Mouse (Mus musculus) ovary, adult 2 months (tissue): Measurements from ENCODE around the gene C1qc. TPM values are rescaled to one million over a fixed set of nuclear protein-coding genes. Genes with fewer than 3 reads are reported as not detected.

Source experiments
- polyA plus RNA-seq: library from polyadenylated mRNA; depleted of rRNA; stranded (reverse); fragments of >200 nt; gene quantifications from 2 replicates; pipeline ENCODE4 v1.2.3, GENCODE M21; 2012; rRNA removed

C1qc gene
- 185 and 205 TPM in 2 replicates for polyA plus RNA-seq

GRCm38 (mm10) chr4:136892811-136893210 lies at the start of gene C1qc:
TSS of gene C1qc (minus strand) at chr4:136893065.

GRCm38 (mm10) chr4:136898637-136899036 lies 5.8 kb upstream of the C1qc start, which contains the start of gene C1qa:
TSS of gene C1qa (minus strand) at chr4:136898803.

GRCm38 (mm10) chr4:136886101-136886500 lies 6.8 kb downstream of the C1qc start, which contains the start of gene C1qb:
TSS of gene C1qb (minus strand) at chr4:136886187.

Other genes with a start within 250 kb of the C1qc start
- 64.1 and 74.2 TPM in 2 replicates for gene Ephb2, start 57.1 kb downstream of the C1qc start, polyA plus RNA-seq
- gene C1qb, start 6.9 kb downstream of the C1qc start, polyA plus RNA-seq, result 128 and 171 TPM in 2 replicates
- 84.2 and 92.3 TPM in 2 replicates for gene C1qa, start 5.7 kb upstream of the C1qc start, polyA plus RNA-seq
- 2.0 and 4.5 TPM in 2 replicates for gene Epha8, start 63.8 kb upstream of the C1qc start, polyA plus RNA-seq
- gene Zbtb40, start 155.7 kb upstream of the C1qc start, polyA plus RNA-seq, result 20.4 and 21.2 TPM in 2 replicates